Mouse (Mus musculus) adrenal gland, adult 18-20 months (tissue): ENCODE measurements around the gene Adamtsl1. TPM values are rescaled to one million over a fixed set of nuclear protein-coding genes. Genes with fewer than 3 reads are reported as not detected.

Source experiments
- DNase-seq, 2 experiments: peaks; one replicate each; pipeline ENCODE4 v3.0.0; 2021 to 2022; ENCODE audit warnings: low spot score in 2 of 2
- total RNA-seq, 2 experiments: library from RNA; stranded (reverse); gene quantifications; 1 replicate in 1 of 2; 2 replicates in 1 of 2; pipeline ENCODE4 v1.2.3; 2021

Adamtsl1 gene
- total RNA-seq, 2 experiments from 2014 or later, result 10.2 to 15.8 TPM

DNA sequence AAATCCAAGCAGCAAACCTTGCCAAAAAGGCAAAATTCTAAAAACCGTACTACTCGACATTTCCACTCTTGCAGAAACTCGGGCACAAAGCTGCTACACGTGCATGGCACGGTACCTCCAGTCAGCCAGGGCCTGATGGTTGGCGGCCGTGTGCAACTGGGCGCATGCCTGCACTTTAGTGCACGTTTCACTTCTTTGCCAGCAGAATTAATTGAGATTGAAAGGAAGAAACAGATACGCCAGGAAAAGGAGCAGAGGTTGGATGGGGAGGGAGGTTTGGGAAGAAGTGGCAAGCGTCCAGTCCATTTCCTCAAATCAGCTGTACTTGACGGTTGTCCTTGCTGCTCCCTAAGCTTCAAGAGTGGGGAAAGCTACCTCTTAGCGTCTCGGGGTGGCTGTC is 664.1 kb downstream of the Adamtsl1 start:
- no peak for DNase-seq

DNA sequence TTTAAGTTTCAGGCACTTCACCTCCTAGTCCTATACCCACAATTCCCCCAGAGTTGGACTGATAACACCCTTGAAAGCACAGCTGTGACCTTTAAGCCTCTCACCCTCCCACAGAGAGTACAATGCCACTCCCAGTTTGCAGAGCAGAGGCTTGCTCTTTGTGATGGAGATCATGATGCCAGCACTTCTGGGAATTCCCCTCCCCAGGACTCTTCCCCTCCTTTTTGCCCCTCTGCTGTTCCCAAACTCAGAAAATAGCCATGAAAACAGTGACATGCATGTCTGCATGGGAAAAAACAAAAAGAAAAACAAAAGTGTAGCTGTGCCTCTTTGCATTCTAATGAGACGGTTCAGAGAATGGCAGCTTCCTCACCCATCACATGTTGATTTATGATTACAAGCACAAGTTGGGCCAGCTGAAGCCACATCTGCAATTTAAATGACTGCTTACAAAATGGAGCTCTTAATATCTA is 669.8 kb downstream of the Adamtsl1 start:
- DNase-seq, result no peak

DNA sequence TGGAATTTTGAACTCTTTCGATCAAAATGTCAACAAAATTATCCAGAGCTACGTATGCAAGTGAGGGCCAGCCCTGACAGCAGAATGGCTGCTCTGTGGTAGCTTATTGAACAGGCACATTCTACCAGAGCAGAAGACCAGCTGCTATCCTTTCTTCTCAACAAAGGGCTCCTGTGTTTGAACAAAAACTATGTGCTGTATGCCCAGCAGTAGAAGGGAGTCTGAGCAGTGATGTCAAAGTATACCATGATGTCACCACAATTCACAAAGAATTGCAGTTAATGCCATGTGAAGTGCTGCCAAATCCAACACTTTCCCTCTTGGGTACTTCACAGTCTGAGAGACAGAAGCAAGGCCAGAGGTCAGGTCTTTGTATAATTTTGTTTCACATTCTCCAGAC is 675.9 kb downstream of the Adamtsl1 start:
- no peak for DNase-seq

DNA sequence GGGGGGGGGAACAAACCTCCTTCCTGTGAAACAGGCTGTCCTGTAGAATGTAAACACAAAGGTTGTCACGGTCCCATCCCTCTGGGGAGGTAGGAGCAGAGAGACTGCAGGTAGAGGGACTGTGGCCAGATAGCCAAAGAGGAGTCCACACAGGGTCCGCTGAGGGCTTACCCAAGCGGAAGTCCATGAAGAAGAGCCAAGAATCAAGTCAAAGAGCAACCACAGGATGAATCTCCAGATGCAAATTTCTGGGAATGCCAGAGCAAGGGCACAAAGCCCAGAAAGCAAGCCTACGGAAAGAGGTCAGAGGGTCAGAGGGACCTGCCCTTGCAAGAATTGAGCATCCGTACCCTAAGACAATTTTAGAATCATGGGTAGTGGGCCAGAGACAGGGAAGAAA is 677.2 kb downstream of the Adamtsl1 start:
- DNase-seq, result no peak

DNA sequence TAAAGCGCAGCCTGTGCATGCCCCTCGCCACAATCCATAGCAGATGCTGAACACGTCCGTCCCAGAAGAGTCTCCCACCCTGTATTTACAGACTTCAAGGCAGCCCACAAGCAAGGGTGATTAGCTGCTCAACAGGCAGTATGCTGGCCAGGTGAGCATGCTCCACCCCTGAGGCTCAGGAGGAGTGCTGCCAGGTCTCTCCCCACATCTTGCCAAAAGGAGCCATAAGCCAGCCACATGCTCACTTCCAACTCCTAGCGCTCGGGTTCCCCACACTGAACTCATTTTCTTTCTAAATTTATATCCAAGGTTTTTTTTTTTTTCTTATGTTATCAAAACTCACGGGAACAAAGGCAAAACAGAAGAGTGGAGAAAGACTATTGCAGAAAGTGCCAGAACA is 687.8 kb downstream of the Adamtsl1 start:
- no peak for DNase-seq

DNA sequence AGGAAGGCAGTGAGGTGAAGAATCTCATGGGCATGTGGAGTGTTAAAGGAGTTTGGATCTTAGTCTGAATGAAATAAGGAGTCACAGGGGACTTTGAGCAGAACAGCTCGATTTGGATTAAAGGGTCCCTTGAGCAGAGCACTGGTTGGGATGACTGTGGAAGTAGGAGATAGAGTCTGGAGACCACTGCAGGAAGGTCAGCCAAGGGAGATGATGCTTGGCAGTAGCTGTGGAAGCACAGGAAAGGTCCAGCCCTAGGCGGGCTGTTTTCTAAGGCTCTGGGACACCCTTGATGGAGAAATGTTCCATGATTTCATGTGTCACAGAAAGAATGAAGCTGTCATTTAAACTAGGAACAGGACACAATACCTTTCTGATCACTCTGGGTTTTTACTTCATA is 689.3 kb downstream of the Adamtsl1 start:
- no peak for DNase-seq

DNA sequence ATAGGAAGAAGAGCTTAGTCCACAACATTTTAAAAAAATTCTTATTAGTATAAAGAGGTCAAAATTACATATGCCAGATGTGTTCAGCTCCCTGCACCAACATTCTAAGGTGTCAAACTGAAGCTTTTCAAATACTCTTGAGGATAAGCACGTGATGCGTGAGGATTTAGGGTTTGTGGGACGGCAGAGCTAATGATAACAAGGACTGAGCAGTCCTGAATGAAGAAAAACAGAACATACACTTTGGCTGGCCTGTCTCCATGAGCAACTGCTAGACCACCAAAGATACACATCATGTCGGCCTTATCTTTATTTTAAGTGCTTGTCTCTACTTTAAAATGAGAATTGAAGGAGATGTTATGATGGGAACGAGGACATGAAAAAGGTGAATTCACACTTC is 710.9 kb downstream of the Adamtsl1 start:
- no peak for DNase-seq

DNA sequence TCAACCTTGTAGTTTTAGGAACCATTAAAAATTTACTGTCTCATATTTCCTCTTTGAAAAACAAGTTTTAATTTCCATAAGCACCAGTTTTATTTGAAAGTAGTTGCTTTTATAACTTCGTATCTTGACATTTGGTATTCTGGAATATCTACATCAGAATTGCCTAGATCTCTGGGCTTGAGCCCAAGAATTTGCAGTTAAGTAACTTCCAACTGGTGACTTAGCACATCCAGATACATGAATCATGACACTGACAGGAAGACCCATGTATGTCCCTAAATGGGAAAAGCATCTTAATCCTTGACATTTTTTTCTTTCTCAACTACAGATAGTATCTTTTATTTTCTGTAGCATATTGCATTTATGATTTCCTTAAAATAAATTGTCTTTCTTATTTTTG is 713.1 kb downstream of the Adamtsl1 start:
- DNase-seq, result no peak

DNA sequence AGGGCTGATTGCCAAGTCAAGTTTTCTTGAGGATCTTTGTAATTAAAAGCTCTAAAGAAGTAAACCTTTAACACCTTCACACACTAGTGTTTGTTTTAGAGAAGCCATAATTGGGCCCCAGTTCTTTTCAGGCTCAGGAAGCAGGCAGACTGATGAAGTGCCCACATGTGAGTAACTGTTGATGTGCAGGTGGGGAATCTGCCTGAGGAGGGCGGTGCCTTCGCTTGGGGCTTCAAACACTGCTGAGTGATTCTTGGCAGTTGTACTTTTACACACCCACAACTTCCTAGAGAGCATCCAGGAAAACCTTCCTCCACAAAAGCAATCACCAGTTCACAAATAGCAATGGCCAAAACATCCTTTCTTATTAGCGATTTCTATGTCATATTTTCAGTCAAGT is 719.2 kb downstream of the Adamtsl1 start:
- no peak for DNase-seq

DNA sequence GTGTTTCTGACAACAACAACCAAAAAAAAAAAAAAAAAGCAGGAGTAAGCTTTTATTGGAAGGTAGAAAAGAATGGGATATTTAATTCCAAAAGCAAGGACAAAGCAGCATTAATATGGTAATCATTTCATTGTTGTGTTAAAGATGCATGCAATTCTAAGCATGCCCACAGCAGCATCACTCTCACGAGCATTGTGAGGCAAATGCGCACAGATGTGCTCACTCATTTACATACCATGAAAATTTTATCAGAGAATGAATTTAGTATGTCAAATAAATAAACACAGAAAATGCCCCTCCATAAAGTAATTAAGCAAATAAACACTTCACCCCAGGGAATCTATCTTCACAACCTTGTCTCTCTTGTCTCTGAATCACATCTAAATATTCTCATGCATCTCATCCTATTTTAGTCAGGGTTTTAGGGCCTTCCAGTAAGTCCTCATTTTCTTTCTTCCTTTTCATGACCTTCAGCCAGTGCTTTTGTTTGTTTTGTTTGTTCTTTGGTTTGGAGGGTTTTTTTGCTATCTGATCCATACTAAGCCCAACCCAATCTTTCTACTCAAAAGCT is 728.0 kb downstream of the Adamtsl1 start:
- no peak for DNase-seq

DNA sequence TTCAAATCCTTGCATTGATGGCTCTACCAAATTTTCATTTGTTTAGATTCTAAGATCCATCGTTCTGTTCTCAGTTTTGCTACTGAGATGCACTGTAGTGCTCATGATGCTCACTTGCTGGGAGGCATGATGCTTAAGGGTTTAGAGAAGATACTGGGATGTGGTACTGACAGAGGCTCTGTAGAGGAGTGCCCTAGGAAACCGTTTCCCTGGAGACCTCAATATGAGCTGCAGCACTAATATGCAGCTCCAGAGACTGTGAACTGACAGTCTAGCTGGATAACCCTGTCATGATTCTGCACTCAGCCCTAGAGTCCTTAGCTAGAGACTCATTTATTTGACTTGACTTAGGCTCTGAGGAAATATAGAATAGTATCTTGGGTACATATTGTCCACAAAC is 756.1 kb downstream of the Adamtsl1 start:
- no peak for DNase-seq

DNA sequence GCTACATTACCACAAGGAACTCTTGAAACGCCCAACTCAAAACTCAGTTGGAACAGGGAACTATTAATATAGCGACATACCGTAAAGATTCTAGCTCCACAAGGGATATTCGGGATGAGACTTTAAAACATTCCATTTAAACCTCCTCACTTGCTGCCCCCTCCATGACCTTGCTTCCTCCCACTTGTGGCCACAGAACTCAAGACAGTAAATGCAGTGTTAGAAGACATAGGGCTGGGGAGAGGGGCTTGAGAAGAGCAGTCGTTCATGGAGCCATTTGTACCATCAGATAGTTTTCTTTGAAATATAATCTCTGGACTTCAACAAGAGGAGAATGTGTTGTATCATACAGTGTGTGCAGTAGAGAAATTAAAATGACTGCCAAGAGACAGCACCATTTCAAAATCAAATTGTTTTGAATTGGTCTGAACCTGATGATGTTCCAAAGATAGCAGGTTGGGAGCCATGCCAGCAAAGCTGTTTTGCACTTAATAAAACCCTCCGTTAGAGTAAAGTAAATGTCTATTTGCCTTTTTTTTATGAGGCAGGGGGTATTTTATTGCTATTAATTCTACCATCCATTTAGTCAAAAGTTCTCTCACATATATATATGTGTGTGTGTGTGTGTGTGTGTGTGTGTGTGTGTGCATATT is 759.9 kb downstream of the Adamtsl1 start:
- DNase-seq, result no peak

DNA sequence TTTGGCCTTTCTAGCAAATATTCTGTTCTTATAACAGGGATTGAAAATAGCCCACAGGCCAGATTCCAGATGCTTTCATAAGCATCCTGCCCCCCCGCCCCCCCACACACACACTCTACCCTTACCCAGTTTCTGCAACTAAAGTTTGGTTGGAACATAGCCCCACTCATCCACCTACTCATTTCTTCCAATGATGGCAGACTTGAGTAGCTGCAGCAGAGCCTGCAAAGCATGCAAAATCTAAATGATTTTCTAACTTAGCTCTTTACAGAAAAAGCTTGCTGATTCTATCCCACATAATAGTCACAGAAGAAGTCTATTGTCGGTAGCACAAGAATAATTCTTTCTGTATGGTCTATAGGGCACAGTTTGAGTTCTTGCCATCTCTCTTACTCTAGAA is 760.7 kb downstream of the Adamtsl1 start:
- DNase-seq, result no peak

DNA sequence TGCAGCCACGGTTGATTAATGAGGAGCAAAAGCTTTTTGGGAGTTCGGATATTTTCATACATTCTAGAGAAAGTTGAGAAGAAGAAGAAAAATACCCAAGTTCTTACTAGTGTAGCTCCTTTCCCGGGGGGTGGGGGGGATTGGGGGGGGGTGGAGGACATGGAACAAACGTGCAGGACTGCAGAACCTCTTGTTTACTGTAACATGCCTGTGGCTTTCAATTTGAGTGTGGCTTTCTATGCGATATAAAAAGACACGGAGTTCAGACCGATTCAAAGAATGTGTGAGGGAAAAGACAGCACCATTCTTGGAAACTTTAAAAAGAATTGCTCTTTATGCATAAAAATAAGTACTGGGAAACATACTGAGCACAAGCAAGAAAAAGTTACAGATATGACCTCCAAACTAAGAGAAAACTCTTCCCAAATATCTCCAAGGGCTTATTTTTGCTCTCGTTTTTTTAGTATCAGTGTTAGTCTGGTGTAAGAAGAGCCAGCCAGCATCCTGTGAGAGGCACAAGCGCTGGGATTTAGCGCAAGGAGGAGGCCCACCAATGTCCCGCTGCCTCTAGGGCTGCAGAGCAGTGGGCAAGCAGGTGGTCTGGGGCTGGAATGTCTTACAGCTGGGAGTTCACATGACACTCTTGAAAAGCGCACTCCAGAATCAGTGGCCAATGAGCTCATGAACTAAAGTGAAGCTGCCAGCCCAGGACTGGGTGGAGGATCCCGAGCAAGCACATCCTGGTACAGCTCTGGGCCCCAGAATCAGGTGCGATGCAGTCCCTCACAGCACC is 762.2 kb downstream of the Adamtsl1 start:
- no peak for DNase-seq

DNA sequence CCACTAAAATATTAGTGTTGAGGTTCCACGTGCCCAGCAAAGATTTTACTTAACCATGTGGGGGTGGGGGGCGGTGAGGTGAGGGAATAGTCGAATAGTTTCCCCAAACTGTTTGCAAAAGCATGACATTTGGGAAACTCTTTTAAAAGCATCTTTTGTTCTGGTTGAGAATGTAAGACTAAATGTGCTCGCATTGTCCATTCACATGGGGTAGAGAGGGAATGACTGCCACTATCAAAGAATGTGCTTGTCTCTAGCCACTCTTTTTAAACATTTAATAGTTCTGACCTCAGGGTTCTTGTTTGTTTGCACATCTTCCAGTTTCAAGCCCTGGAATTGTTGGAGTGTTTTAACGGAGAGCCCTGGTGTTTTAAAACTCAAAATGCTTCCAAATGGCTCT is 764.6 kb downstream of the Adamtsl1 start:
- no peak for DNase-seq

DNA sequence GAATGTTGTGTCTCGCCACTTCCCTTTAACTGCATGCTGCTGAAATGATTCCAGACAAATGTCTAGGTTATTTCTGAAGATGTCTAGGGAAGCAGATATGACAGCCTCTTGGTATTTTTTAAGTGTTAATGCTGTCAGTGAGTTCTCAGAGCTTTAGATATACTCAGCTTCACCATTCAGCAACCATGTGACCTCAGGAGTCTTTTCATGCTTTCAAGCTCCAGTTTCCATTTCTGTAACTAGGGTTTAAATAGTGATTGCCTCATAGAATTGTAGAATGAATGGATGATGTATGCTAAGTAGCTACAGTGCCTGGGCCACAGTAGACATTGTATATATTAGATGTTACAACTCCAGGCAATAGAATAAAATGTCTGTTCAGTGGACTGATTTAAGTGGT is 772.6 kb downstream of the Adamtsl1 start:
- DNase-seq, result no peak

DNA sequence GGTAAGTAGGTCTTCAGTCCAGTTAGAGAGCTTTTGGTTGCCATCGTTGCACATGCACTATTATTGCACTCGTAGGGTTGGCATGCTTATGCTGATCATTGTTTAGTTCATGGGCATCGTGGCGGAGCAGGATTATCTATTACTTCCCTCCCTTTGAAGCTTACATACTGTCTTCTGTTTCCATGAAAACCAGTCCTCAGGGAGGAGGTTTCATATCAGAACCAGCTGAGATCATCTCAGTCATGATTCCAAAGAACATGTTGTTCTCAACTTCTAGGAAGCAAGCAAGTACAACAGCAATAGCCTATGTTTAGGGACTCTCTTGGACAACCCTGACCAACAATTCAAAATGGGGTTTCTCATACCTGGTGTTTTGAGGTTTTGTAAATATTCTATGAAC is 774.3 kb downstream of the Adamtsl1 start:
- DNase-seq, result no peak

DNA sequence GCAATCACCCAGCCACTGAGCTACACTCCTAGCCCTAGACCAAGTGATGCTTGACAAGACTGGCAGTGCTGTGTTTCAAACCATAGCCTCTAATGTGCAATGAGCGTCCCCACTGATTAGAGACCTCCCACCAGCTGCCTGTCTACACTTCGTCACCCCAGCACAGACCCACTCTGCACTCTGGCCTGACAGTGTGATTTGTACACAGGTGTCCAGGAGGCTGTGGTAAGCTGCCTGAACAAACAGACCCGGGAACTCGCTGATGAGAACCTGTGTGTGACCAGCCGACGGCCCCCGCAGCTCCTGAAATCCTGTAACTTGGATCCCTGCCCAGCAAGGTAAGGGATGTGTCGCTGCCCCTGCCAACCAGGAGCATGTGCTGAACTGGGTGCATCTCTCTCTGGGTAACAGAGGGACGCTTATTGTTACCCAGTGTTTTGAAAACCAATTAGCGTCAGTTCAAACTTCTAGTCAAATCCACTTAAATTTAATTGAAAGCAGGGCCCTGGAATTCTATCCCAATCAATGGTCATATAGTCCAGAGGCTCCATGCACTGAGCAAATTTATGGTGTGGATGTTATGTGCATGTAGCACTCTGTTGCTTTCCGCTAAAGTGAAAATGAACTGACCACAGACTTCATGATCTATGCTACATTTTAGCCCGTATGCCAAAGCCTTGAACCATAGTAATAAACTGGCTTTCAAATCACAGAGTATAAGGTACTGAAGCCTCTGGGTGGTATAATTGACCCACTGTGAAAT is 775.7 kb downstream of the Adamtsl1 start:
- DNase-seq, result no peak

DNA sequence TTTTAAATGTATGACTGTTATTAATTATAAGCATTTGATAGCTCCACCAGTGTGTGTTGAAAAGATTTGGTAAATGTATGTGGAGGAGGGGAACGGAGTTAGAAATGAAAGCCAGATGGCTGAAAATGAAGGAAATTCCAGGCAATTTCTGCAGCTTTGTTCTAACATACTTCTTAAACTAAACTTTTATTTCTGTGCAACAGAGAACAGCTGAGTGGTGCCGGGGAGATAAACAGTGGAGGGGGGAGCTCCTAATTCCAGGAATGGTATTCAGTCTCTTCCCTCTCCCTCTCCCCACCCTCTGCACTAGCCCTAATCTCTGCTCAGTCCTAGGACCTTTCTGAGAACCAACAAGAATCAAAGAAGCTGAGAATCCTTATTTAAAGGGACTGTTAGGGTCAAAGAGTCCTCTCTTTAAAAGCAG is 780.9 kb downstream of the Adamtsl1 start:
- DNase-seq, result no peak

DNA sequence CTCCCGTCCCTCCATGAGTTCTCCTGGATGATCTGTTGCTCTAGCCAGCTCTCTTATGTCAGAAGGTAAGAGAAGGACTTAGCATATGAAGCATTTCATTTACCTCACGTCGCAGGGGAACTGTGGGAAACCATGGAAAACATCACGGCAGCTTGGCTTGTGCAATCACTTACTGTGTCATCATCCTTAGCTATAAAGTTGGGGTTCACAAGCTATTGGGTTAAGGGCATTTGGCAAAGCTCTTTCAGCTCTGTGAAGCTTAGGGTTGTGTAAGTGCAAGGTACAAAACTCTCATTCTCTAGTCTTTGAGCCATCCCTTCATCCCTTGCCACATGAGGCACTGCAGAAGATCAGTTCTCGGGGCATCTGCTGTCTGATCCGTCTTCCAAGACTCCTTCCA is 787.5 kb downstream of the Adamtsl1 start:
- no peak for DNase-seq

DNA sequence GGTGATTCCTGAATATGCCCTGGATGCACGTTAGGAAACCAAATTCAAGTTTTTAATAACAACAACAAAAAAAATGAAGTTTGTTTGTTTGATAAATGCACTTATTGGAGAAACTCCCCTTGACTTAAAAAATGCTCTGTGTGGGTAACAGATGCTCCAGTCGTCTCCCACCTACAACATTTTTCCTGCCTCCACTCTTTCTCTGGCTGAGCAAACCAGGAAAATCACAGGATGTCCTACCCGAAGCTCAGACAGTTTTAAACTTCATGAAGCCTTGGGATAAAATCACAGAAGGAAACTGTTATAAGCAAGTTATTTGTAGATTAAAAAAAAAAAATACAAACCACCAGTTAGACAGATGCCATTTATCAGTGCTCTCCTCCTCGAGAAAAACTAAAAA is 788.1 kb downstream of the Adamtsl1 start:
- DNase-seq, result no peak

DNA sequence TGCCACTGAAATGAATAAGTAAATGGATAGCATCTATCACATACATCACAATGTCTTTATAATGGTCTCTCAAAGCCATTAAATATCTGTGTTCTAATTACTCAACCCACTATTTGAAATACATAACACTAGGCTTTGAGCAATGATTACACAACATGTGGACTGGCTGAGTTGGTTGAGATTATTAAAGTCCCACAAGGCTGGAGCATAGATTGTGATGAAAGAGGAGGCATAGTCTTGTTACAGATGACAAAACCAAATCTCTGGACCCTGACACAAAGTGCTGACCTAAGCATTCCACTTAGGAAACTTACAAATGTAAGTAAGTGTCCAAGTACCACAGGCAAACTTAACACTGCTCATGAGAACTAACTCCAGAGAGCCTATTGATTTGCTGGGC is 792.8 kb downstream of the Adamtsl1 start:
- DNase-seq, result no peak
